Mouse (Mus musculus) urinary bladder, adult 2 months (tissue): ENCODE data around the gene Clip3. TPM values are rescaled to one million over a fixed set of nuclear protein-coding genes. Genes with fewer than 3 reads are reported as not detected.

Experiments used
- DNase-seq: peaks from one replicate; pipeline ENCODE4 v3.0.0; 2022; ENCODE audit warnings: low spot score
- polyA plus RNA-seq: library from polyadenylated mRNA; depleted of rRNA; stranded (reverse); fragments of >200 nt; gene quantifications from 2 replicates; pipeline ENCODE4 v1.2.3, GENCODE M21; 2012; rRNA removed

The Clip3 gene
- polyA plus RNA-seq, result 23.7 and 47.9 TPM in 2 replicates

DNA sequence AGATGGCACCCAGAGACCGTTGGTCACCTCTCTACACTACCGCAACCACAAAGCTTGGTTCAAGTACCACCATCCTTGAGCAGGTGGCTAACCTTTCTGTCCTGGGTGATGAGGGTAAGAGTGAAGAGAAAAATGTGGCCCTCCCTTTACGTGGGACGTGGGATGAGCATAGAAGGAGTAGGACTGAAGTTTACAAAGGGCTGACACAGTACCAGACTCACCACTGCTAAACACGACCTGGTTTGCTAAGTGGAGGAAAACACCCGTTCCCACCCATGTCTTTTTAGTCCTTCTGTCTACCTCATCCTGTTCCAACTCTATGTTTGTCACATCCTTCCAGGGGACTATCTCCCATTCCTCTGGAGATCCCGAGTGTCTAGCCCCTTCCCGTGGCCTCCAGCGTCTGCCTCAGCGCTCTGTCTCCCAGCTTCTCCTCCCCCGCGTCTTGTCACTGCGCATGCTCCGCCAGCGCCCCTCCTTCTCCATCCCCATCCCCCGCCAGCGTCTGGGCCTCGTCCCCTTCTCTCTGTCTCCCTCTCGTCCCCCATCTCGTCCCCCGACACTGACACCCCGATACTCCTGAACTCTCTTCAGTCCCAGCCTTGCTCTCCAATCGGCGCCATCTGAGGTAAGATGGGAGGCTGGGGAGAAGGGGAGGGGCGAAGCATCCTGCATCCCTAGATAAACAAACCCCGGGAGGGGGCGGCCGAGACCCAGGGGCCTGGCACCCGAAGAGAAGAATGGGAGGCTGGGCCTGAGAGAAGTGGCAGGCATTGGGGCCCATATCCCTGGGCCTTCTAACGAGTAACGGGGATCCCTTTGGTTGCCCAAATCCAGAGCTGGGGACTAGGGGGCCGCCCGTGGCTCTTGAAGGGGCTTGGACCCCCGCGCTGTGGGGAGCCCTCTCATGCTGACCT lies at the start of gene Clip3:
Clip3 (plus strand) TSS at position 514 of the 917 bp plus-strand sequence.
- peak; percentile 42 for DNase-seq

GRCm38 (mm10) chr7:30251956-30252954 lies 39.3 kb upstream of the Clip3 start:
- no peak for DNase-seq

DNA sequence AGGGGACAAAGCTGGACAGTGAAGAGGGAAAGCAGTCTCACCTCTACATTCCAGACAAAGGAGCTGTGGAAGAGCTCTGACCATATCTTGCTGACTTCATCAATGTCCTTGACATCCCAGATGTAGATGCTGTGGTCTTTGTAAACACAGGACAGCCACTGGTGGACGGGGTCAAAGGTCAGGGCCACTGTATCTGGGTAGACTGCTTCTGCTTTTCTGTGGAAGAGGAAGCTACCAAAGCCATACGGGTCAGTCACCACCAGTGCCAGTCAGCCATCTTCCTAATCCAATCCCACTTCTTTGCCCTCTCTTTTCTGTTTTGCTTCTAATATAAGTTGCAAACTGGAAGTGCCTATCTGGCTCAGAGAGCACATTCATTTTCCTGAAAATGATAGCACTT lies 26.5 kb upstream of the Clip3 start:
- DNase-seq, result no peak

GRCm38 (mm10) chr7:30265531-30265930 lies 26.0 kb upstream of the Clip3 start:
- no peak for DNase-seq

DNA sequence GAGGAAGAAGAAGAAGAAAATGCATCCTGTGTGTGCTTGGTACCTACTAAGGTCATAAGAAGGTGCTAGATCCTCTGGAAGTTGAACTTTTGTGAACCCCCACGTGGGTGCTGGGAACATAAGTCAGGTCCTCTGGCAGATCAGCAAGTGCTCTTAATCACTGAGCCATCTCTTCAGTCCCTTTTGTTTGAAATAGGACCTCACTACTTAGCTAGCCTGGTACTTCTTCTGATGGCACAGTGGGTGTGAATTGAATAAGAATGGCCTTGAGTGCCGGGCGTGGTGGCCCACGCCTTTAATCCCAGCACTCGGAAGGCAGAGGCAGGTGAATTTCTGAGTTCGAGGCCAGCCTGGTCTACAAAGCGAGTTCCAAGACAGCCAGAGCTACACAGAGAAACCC lies 25.6 kb upstream of the Clip3 start:
- no peak for DNase-seq

DNA sequence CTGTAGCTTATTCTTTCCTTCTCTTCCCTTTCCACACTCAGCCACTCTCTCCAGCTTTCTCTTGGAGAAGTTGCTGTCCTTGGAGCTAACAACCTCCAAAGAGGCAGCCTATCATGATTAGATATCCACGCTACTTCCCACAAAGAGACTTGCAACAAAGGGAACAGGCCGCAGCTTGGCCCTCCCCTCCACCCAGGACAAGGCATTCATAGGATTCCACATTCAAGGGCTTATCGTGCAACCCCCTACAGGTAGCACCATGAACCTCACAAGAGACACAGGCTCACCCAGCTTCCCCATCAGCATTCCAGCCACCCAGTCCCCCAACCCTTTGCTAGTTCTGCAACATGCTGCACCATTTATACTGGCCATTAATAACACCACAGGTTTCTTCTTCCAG lies 24.7 kb upstream of the Clip3 start:
- no peak for DNase-seq

- DNase-seq, result no peak
Observed at GRCm38 (mm10) chr7:30269641-30270040, 21.9 kb upstream of the Clip3 start.

DNA sequence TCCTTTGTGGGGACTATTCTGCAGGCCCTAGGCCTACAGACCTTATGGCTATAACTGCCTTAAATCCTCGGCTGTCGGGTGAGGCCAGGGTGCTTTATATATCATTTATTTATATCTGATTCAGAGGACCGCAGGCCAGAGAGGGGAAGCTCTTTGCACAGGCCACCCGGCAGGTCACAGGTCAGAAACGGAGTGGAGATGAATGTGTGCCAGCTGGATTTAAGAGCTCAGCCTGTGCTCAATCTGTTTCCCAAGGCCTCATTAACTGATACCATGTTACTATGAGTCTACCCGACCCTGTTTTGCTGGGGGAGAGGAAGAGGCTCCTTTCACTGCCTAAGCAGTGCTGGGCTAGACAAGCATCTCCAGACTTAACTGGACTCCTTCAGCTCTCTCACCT lies 17.1 kb upstream of the Clip3 start:
- no peak for DNase-seq

DNA sequence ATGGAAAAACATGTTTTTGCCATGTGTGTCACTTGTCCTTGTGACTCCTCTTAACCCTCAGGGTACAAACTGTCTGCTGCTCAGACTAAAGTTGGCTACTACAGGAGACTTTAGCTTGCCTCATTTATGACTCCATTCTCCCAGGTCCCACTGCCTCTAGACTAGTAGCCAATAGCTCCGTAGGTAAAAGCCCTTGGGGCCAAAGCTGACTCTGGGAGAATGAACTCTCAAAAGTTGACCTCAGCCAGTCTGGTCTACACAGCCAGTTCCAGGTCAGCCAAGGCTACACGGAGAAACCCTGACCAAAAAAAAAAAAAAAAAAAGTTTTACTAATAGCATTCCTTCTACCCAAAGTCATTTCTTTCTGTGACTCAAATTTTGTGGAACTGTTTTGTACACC lies 12.6 kb upstream of the Clip3 start:
- DNase-seq, result no peak

- DNase-seq, result no peak
Observed at GRCm38 (mm10) chr7:30279536-30279935, 12.0 kb upstream of the Clip3 start.

GRCm38 (mm10) chr7:30279951-30280669 lies 11.4 kb upstream of the Clip3 start, which contains the start of the genes Thap8 and Wdr62:
Thap8 (plus strand) TSS chr7:30280094.
Wdr62 (minus strand) TSS chr7:30280419.
- DNase-seq, result peak; percentile 77

GRCm38 (mm10) chr7:30280670-30281138 lies 10.8 kb upstream of the Clip3 start:
- peak; percentile 72 for DNase-seq

DNA sequence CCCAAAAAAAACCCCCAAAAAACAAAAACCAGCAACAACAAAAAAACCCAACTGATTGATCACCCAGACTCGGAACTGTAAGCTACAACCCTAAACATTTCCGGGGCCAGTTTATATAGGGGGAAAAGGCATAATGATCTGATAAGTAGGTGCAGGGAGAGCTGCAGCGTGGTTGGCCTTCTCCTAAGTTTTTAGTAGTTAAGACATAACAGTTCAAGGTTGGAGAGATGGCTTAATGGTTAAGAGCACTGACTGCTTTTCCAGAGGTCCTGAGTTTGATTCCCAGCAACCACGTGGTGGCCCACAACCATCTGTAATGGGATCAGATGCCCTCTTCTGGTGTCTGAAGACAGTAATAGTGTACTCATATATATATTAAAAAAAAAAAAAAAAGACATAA lies 10.0 kb upstream of the Clip3 start:
- DNase-seq, result no peak

DNA sequence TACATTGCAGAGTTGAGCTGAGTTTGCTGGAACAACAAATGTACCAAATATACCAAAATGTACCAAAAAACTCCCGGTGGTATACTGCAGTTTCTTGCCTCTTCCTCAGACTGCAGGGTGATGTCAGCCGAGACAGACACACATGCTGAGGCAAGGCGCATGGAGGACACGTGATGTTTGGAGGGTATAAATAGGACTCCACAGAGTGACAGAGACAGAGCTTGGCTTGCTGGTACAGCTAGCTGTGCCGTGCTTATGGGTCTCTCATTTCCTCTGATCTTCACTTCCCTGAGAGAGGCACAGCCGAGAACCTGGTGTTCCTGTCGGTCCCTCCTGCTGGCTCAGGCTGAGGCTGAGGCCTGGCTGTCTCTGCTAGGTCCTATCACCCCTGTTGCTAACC lies 8.8 kb upstream of the Clip3 start:
- no peak for DNase-seq

- no peak for DNase-seq
Observed at GRCm38 (mm10) chr7:30286701-30287410, 4.7 kb upstream of the Clip3 start.

DNA sequence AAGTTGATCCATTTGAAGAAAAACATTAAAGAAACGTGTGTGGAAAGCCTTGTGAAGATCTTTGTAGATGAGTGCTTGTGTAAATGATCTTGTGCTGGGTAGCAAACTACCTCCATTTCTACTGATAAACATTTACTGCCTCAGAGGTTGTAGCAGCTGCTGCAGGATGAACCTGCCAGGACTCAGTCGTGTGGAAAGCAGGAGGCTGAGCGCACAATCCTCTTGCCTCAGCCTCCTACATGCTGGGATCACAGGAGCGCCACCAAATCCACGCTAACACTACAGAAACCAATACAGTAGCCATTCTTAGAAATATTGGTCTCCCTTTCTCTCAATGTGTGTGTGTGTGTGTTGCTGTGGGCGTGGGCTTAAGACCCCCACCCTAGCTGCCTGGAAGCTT lies 3.5 kb upstream of the Clip3 start:
- DNase-seq, result no peak

DNA sequence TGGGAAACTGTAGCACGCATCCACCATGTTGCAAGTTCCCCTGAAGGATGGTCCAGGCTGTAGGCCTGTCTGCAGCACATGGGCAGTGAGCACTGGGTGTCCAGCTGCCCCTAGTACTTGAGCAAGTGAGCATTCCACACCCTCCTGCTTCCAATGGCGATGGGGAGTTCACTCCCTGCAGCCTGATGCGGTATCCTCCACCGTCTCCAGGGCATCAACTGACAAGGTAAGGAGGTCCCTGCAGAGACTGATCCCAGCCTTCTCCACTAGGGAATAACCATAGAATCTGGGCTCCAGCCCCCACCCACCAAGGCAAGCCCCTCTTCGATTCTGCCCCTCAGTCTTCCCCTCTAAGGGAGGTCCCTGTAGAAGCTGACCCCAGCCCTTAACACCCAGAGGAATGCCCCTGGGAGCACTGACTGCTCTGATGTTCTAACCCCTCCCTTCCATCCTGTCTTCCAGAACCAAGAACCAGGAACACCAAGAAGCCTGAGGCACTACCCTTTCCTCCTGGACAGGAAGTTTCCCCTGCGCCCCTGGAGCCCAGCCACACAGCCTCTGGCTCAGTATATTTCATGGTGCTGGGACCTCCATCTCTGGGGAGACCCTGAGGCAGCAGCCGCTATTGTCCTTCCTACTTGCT lies 2.3 kb upstream of the Clip3 start:
- DNase-seq, result no peak

- DNase-seq, result no peak
Observed at GRCm38 (mm10) chr7:30289714-30290399, 1.7 kb upstream of the Clip3 start.

- no peak for DNase-seq
Observed at GRCm38 (mm10) chr7:30293795-30294194, 2.3 kb downstream of the Clip3 start.

DNA sequence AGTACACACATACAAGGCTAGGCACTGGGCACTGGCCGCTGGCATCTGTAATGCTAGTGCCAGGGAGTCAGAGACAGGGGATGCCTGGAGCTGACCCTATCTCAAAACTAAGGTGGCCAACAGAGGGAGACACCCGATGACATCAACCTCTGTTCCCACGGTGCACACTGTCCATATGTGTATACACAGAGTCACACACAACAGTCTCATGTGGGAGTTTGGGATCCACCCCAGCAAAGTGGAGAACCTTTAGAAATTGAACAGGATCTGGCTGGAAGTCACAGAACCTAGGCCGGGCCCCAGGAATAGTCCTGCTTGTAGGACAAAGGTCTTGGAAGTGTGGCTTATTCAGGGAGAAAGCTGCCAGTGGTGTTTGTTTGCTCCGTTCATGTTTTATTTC lies 2.8 kb downstream of the Clip3 start:
- DNase-seq, result no peak
